Mouse (Mus musculus): Measurements from ENCODE around the gene Gnaq. TPM values are rescaled to one million over a fixed set of nuclear protein-coding genes. Genes with fewer than 3 reads are reported as not detected.

The Gnaq gene
- polyA plus RNA-seq, 1 experiment: 96.5 TPM

- Histone ChIP-seq H3K27ac (ENCODE audit: insufficient read depth, low read depth, low read length) (peak overlapping the region; percentile 40), H3K4me1 (ENCODE audit: control insufficient read depth, insufficient read depth, low read length) (peaks cover 54% of the 10 kb centered on the region), H3K4me3 (ENCODE audit: insufficient read depth, low read length) (no peak overlapping the region)
- TF ChIP-seq POLR2A (IDR thresholded peaks at IDR 0.05; ENCODE audit: borderline replicate concordance, low read depth, low read length) (no peak), CTCF (IDR thresholded peaks at IDR 0.05; ENCODE audit: low read depth, low read length) (0 out of 2 replicates have a peak, but pooled peaks have one; percentile 17)
Measured at GRCm38 (mm10) chr19:16371680-16372079, 239.0 kb downstream of the Gnaq start.

- Histone ChIP-seq H3K4me3 (ENCODE audit: insufficient read depth, low read length) (no peak overlapping the region), H3K4me1 (ENCODE audit: control insufficient read depth, insufficient read depth, low read length) (peaks cover 47% of the 10 kb centered on the region), H3K27ac (ENCODE audit: insufficient read depth, low read depth, low read length) (peak overlapping the region; percentile 15; the same call in 1 of the 2 replicates)
- TF ChIP-seq CTCF (IDR thresholded peaks at IDR 0.05; ENCODE audit: low read depth, low read length): no peak
- TF ChIP-seq POLR2A (IDR thresholded peaks at IDR 0.05; ENCODE audit: borderline replicate concordance, low read depth, low read length): no peak
Measured at GRCm38 (mm10) chr19:16372752-16373486, 240.3 kb downstream of the Gnaq start.

GRCm38 (mm10) chr19:16375881-16376280, 243.2 kb downstream of the Gnaq start:
- Histone ChIP-seq H3K27ac (ENCODE audit: insufficient read depth, low read depth, low read length) (no peak overlapping the region), H3K4me3 (ENCODE audit: insufficient read depth, low read length) (no peak overlapping the region), H3K4me1 (ENCODE audit: control insufficient read depth, insufficient read depth, low read length) (peaks cover 32% of the 10 kb centered on the region)
- TF ChIP-seq POLR2A (IDR thresholded peaks at IDR 0.05; ENCODE audit: borderline replicate concordance, low read depth, low read length) (no peak), CTCF (IDR thresholded peaks at IDR 0.05; ENCODE audit: low read depth, low read length) (no peak)

- no peak overlapping the region for H3K4me3 ChIP-seq (ENCODE audit: insufficient read depth, low read length)
- H3K27ac ChIP-seq (ENCODE audit: insufficient read depth, low read depth, low read length): no peak overlapping the region
- no peak for TF ChIP-seq POLR2A (IDR thresholded peaks at IDR 0.05; ENCODE audit: borderline replicate concordance, low read depth, low read length)
- no peak for TF ChIP-seq CTCF (IDR thresholded peaks at IDR 0.05; ENCODE audit: low read depth, low read length)
- H3K4me1 ChIP-seq (ENCODE audit: control insufficient read depth, insufficient read depth, low read length): peaks cover 16% of the 10 kb centered on the region
Measured at GRCm38 (mm10) chr19:16378565-16378964, 245.9 kb downstream of the Gnaq start.

DNA sequence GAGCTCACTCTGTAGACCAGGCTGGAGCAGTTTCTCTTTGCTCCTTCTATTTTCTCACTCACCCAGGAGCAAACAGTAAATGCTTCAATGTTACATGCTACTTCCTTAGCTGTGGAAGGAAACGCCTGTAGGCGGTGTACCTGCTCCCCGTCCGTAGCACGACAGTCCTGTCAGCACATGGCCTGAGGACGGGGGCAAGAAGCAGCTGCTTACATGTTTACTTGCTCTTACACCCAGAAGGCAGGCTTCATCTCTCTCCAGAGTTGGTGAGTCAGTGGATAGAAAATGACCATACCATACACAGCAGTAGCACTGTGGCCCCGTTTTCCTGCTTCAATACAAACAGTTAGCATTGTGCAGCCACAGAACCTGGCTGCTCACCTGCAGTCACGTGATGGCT, 247.1 kb downstream of the Gnaq start:
- Histone ChIP-seq H3K4me1 (ENCODE audit: control insufficient read depth, insufficient read depth, low read length) (peaks cover 10% of the 10 kb centered on the region), H3K4me3 (ENCODE audit: insufficient read depth, low read length) (no peak overlapping the region), H3K27ac (ENCODE audit: insufficient read depth, low read depth, low read length) (no peak overlapping the region)
- TF ChIP-seq CTCF (IDR thresholded peaks at IDR 0.05; ENCODE audit: low read depth, low read length) (no peak), POLR2A (IDR thresholded peaks at IDR 0.05; ENCODE audit: borderline replicate concordance, low read depth, low read length) (no peak)

DNA sequence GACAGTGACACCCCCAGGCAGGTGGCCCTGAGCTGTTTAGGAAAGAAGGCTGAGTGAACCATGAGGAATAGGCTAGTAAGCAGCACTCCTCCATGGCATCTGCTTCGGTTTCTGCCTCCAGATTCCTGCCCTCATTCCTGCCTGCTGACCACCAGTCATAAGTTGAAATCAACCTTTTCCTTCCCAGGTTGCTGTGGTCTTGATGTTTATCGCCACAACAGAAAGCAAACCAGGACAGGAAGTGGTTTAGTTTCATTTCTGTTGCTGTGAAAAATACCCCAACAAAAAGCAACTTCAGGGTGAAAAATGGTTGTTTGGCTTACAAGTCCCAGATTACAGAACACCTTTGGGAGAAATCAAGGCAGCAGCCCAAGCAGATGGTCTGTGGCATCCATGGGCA, 249.8 kb downstream of the Gnaq start:
- TF ChIP-seq CTCF (IDR thresholded peaks at IDR 0.05; ENCODE audit: low read depth, low read length) (no peak), POLR2A (IDR thresholded peaks at IDR 0.05; ENCODE audit: borderline replicate concordance, low read depth, low read length) (no peak)
- H3K4me1 ChIP-seq (ENCODE audit: control insufficient read depth, insufficient read depth, low read length): peaks cover 21% of the 10 kb centered on the region
- no peak overlapping the region for H3K27ac ChIP-seq (ENCODE audit: insufficient read depth, low read depth, low read length)
- H3K4me3 ChIP-seq (ENCODE audit: insufficient read depth, low read length): no peak overlapping the region

DNA sequence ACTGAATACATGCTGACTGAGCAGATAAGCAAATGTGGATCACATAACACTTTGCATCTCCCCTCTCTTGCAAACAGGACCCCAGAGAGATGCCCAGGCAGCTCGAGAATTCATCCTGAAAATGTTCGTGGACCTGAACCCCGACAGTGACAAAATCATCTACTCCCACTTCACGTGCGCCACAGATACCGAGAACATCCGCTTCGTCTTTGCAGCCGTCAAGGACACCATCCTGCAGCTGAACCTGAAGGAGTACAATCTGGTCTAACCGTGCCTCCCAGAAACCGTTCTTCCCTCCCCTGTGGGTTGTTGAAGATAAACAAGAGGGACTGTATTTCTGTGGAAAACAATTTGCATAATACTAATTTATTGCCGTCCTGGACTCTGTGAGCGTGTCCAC, 250.5 kb downstream of the Gnaq start:
- Histone ChIP-seq H3K4me1 (ENCODE audit: control insufficient read depth, insufficient read depth, low read length) (peaks cover 21% of the 10 kb centered on the region), H3K27ac (ENCODE audit: insufficient read depth, low read depth, low read length) (no peak overlapping the region), H3K4me3 (ENCODE audit: insufficient read depth, low read length) (no peak overlapping the region)
- no peak for TF ChIP-seq POLR2A (IDR thresholded peaks at IDR 0.05; ENCODE audit: borderline replicate concordance, low read depth, low read length)
- TF ChIP-seq CTCF (IDR thresholded peaks at IDR 0.05; ENCODE audit: low read depth, low read length): no peak

GRCm38 (mm10) chr19:16384094-16384493, 251.5 kb downstream of the Gnaq start:
- Histone ChIP-seq H3K4me3 (ENCODE audit: insufficient read depth, low read length) (no peak overlapping the region), H3K27ac (ENCODE audit: insufficient read depth, low read depth, low read length) (no peak overlapping the region), H3K4me1 (ENCODE audit: control insufficient read depth, insufficient read depth, low read length) (peaks cover 21% of the 10 kb centered on the region)
- no peak for TF ChIP-seq CTCF (IDR thresholded peaks at IDR 0.05; ENCODE audit: low read depth, low read length)
- TF ChIP-seq POLR2A (IDR thresholded peaks at IDR 0.05; ENCODE audit: borderline replicate concordance, low read depth, low read length): no peak

- H3K27ac ChIP-seq (ENCODE audit: insufficient read depth, low read depth, low read length): no peak overlapping the region
- no peak overlapping the region for H3K4me3 ChIP-seq (ENCODE audit: insufficient read depth, low read length)
- TF ChIP-seq POLR2A (IDR thresholded peaks at IDR 0.05; ENCODE audit: borderline replicate concordance, low read depth, low read length) (no peak), CTCF (IDR thresholded peaks at IDR 0.05; ENCODE audit: low read depth, low read length) (no peak)
- peaks cover 21% of the 10 kb centered on the region for H3K4me1 ChIP-seq (ENCODE audit: control insufficient read depth, insufficient read depth, low read length)
Measured at GRCm38 (mm10) chr19:16384957-16385356, 252.3 kb downstream of the Gnaq start.

GRCm38 (mm10) chr19:16386514-16386913, 253.9 kb downstream of the Gnaq start:
- Histone ChIP-seq H3K4me3 (ENCODE audit: insufficient read depth, low read length) (no peak overlapping the region), H3K4me1 (ENCODE audit: control insufficient read depth, insufficient read depth, low read length) (peaks cover 21% of the 10 kb centered on the region), H3K27ac (ENCODE audit: insufficient read depth, low read depth, low read length) (peak overlapping the region; percentile 14; the same call in 1 of the 2 replicates)
- TF ChIP-seq CTCF (IDR thresholded peaks at IDR 0.05; ENCODE audit: low read depth, low read length): no peak
- no peak for TF ChIP-seq POLR2A (IDR thresholded peaks at IDR 0.05; ENCODE audit: borderline replicate concordance, low read depth, low read length)

All from bone marrow macrophage, adult 2 months (primary cell).